Mouse (Mus musculus) liver, postnatal 0 days (tissue): ENCODE results near the gene Adgrf1. TPM values are rescaled to one million over a fixed set of nuclear protein-coding genes. Genes with fewer than 3 reads are reported as not detected.

Experiments used
- ATAC-seq: fragments of 200-750 bp; cut with Nextera tagmentation; 2 replicates; pipeline ENCODE4 v1.8.0; 2017; ENCODE audit warnings: mild to moderate bottlenecking, moderate library complexity
- DNase-seq: peaks from one replicate; pipeline ENCODE4 v3.0.0-alpha.2; 2016
- H3K27ac ChIP-seq: fragments of 300-500 bp; sonication (generic); 2 replicates; pipeline ENCODE4 v1.5.1; 2014; ENCODE audit warnings: antibody characterized with exemption, moderate library complexity, mild to moderate bottlenecking, low read depth
- H3K27me3 ChIP-seq: fragments of 300-500 bp; sonication (generic); 2 replicates; pipeline ENCODE4 v1.6.1; 2014; ENCODE audit warnings: low read length, control low read depth, mixed read lengths; ENCODE audit not compliant: insufficient read depth
- H3K36me3 ChIP-seq: fragments of 300-500 bp; sonication (generic); replicated peaks from 2 replicates; pipeline ENCODE4 v1.6.1; 2014; ENCODE audit warnings: mild to moderate bottlenecking, control low read depth, low read length, moderate library complexity, mixed read lengths; ENCODE audit not compliant: insufficient read depth
- H3K4me1 ChIP-seq: fragments of 300-500 bp; sonication (generic); 2 replicates; pipeline ENCODE4 v1.6.1; 2014; ENCODE audit warnings: antibody characterized with exemption, mild to moderate bottlenecking, control low read depth; ENCODE audit not compliant: insufficient read depth
- H3K4me2 ChIP-seq: fragments of 300-500 bp; sonication (generic); 2 replicates; pipeline ENCODE4 v1.6.1; 2014; ENCODE audit warnings: low read depth, mild to moderate bottlenecking, low read length, moderate library complexity, mixed read lengths
- H3K4me3 ChIP-seq: fragments of 300-500 bp; sonication (generic); 2 replicates; pipeline ENCODE4 v1.5.1; 2014; ENCODE audit warnings: low read depth, low read length
- H3K9ac ChIP-seq: fragments of 300-500 bp; sonication (generic); replicated peaks from 2 replicates; pipeline ENCODE4 v1.6.1; 2014; ENCODE audit warnings: mild to moderate bottlenecking, moderate library complexity
- H3K9me3 ChIP-seq: fragments of 300-500 bp; sonication (generic); 2 replicates; pipeline ENCODE4 v1.6.1; 2016; ENCODE audit warnings: mild to moderate bottlenecking, control low read depth, low read length, mixed read lengths
- CTCF ChIP-seq: sonication (generic); IDR thresholded peaks from 2 replicates; pipeline ENCODE4 v1.5.1; 2016; ENCODE audit warnings: antibody characterized with exemption, low read depth
- EP300 ChIP-seq: IDR thresholded peaks from 2 replicates; pipeline ENCODE4 v1.6.1; 2016; ENCODE audit warnings: antibody characterized with exemption, low read depth, mild to moderate bottlenecking
- WGBS: fragments of 180-500 bp; shearing (Covaris S2); extraction: QIAGEN DNeasy Blood & Tissue Kit; methylation state at CpG from one replicate; pipeline ENCODE4 v1.1.7; 2014; ENCODE audit not compliant: insufficient replicate concordance; 5-methylcytosine and 5-hydroxymethylcytosine counted together
- polyA plus RNA-seq: library from polyadenylated mRNA; unstranded; fragments of >200 nt; fragmentation: Nextera tagmentation; extraction: Ambion mirVana; gene quantifications from 2 replicates; pipeline ENCODE4 v1.2.1, GENCODE M21; 2015

The Adgrf1 gene
- polyA plus RNA-seq, 1 experiment from 2014 or later, result 0.69 TPM

GRCm38 (mm10) chr17:43251249-43252125, 18.6 kb upstream of the Adgrf1 start:
- Histone ChIP-seq H3K27me3 (no peaks in the 10 kb centered on the region), H3K4me2 (no peak overlapping the region), H3K27ac (no peak overlapping the region), H3K4me1 (peaks cover 15% of the 10 kb centered on the region), H3K36me3 (no peaks in the 10 kb centered on the region), H3K4me3 (no peak overlapping the region), H3K9me3 (no peaks in the 10 kb centered on the region), H3K9ac (no peak overlapping the region)
- no peak for TF ChIP-seq CTCF
- no peak for TF ChIP-seq EP300
- ATAC-seq, result no peak
- no peak for DNase-seq
- 54% methylated on average over 5 of the region's 5 CpGs for WGBS

- TF ChIP-seq EP300 (no peak), CTCF (no peak)
- DNase-seq (no peak), ATAC-seq (no peak)
- Histone ChIP-seq H3K9ac (no peak overlapping the region), H3K27me3 (no peaks in the 10 kb centered on the region), H3K9me3 (no peaks in the 10 kb centered on the region), H3K4me1 (peaks cover 15% of the 10 kb centered on the region), H3K4me3 (no peak overlapping the region), H3K27ac (no peak overlapping the region), H3K36me3 (no peaks in the 10 kb centered on the region), H3K4me2 (no peak overlapping the region)
- 79% methylated on average over 11 of the region's 11 CpGs for WGBS
Measured at GRCm38 (mm10) chr17:43252846-43253245, 17.3 kb upstream of the Adgrf1 start.

- TF ChIP-seq CTCF (no peak), EP300 (no peak)
- 42% methylated on average over 3 of the region's 3 CpGs for WGBS
- H3K36me3 ChIP-seq, result no peaks in the 10 kb centered on the region
- H3K9ac ChIP-seq, result no peak overlapping the region
- peaks cover 13% of the 10 kb centered on the region for H3K4me1 ChIP-seq
- H3K4me3 ChIP-seq, result no peak overlapping the region
- 0 out of 2 replicates have a peak overlapping the region, but pooled peaks have one; percentile 13 for H3K4me2 ChIP-seq
- ATAC-seq (no peak), DNase-seq (no peak)
- no peaks in the 10 kb centered on the region for H3K9me3 ChIP-seq
- no peaks in the 10 kb centered on the region for H3K27me3 ChIP-seq
- H3K27ac ChIP-seq, result no peak overlapping the region
Measured at GRCm38 (mm10) chr17:43254261-43254660, 15.9 kb upstream of the Adgrf1 start.

- H3K4me1 ChIP-seq, result peaks cover 5% of the 10 kb centered on the region
- H3K4me3 ChIP-seq, result no peak overlapping the region
- H3K36me3 ChIP-seq, result no peaks in the 10 kb centered on the region
- no peak for DNase-seq
- H3K9me3 ChIP-seq, result no peaks in the 10 kb centered on the region
- 63% methylated on average over 12 of the region's 12 CpGs for WGBS
- no peak overlapping the region for H3K27ac ChIP-seq
- no peak overlapping the region for H3K4me2 ChIP-seq
- ATAC-seq, result no peak
- no peak for TF ChIP-seq EP300
- TF ChIP-seq CTCF, result no peak
- no peaks in the 10 kb centered on the region for H3K27me3 ChIP-seq
- no peak overlapping the region for H3K9ac ChIP-seq
Measured at GRCm38 (mm10) chr17:43256536-43257135, 13.5 kb upstream of the Adgrf1 start.

- no peaks in the 10 kb centered on the region for H3K36me3 ChIP-seq
- 0 out of 2 replicates have a peak, but pooled peaks cover 2% of the 10 kb centered on the region for H3K4me1 ChIP-seq
- no peak overlapping the region for H3K9ac ChIP-seq
- no peak overlapping the region for H3K27ac ChIP-seq
- WGBS, result 83% methylated on average over 1 of the region's 1 CpGs
- no peak overlapping the region for H3K4me2 ChIP-seq
- H3K27me3 ChIP-seq, result no peaks in the 10 kb centered on the region
- TF ChIP-seq EP300 (no peak), CTCF (no peak)
- no peak overlapping the region for H3K4me3 ChIP-seq
- no peak for ATAC-seq
- 0 out of 2 replicates have a peak, but pooled peaks cover 4% of the 10 kb centered on the region for H3K9me3 ChIP-seq
- DNase-seq, result no peak
Measured at GRCm38 (mm10) chr17:43257699-43258098, 12.4 kb upstream of the Adgrf1 start.

- Histone ChIP-seq H3K9me3 (0 out of 2 replicates have a peak, but pooled peaks cover 7% of the 10 kb centered on the region), H3K9ac (no peak overlapping the region), H3K36me3 (no peaks in the 10 kb centered on the region), H3K27ac (no peak overlapping the region), H3K4me2 (no peak overlapping the region), H3K4me1 (no peaks in the 10 kb centered on the region), H3K27me3 (no peaks in the 10 kb centered on the region), H3K4me3 (no peak overlapping the region)
- ATAC-seq (no peak), DNase-seq (no peak)
- TF ChIP-seq CTCF (no peak), EP300 (no peak)
- 65% methylated on average over 5 of the region's 5 CpGs for WGBS
Measured at GRCm38 (mm10) chr17:43261937-43262336, 8.2 kb upstream of the Adgrf1 start.
